Mouse (Mus musculus): ENCODE measurements around the gene Sumo2. TPM values are rescaled to one million over a fixed set of nuclear protein-coding genes. Genes with fewer than 3 reads are reported as not detected.
"Not testable (repeated sequence)": the region's sequence is repeated elsewhere in the genome, so short reads cannot be mapped to it uniquely, and the experiment has no call there.

Gene Sumo2
- total RNA-seq (2021), result 100 to 1,000 TPM; 361 to 374 TPM
- long read RNA-seq, experiment 1, transcript Sumo2-205 (4 exons, 911 nt), result minor isoform, 8 of 237 reads
- long read RNA-seq, experiment 1, transcript Sumo2-207 (4 exons, 1,051 nt), result major isoform, 221 of 237 reads
- long read RNA-seq, experiment 1, partial matches to known transcripts, result 6 of 237 reads
- long read RNA-seq, experiment 1, other reads (novel, unspliced or antisense), result 2 of 237 reads
- long read RNA-seq, experiment 2, transcript Sumo2-207 (4 exons, 1,051 nt), result major isoform, 287 of 321 reads
- long read RNA-seq, experiment 2, transcript Sumo2-205 (4 exons, 911 nt), result minor isoform, 21 of 321 reads
- long read RNA-seq, experiment 2, partial matches to known transcripts, result 7 of 321 reads
- long read RNA-seq, experiment 2, other reads (novel, unspliced or antisense), result 5 of 321 reads

DNA sequence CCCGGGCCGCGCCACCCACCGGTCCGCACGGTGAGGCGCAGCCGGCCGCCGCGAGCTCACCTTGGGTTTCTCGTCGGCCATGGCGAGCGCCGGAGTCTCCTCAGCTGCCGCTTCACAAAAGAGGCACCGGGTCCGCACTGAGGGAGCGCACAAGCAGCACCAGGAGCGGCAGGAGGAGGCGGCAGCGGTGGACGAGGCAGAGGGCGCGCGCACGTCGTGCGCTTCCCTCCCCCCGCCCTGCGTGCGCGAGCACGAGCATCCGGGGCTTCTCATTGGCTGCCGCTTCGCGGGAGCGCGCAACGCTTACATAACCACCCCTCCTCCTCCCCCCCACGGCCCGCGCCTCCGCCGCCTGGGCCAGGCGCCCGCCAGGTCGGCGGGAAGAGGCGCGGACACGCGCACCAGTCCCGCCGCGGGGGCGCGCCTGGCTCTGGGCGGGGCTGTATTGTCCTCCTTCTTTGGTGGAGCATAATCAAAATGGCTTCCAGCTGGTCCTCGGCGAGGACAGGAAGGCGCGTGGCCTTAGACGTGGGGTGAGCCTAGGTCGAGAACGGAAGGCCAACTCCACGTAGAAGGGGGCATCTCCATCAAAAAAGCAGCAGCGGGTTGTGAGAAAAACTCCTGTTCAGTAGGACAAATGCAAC is at the start of gene Sumo2:
Gene Sumo2 (minus strand): TSS at position 239 of the 644 bp plus-strand sequence.
- peak; percentile 98 to 99 for DNase-seq (ENCODE audit: low spot score in 2 of 2)

DNA sequence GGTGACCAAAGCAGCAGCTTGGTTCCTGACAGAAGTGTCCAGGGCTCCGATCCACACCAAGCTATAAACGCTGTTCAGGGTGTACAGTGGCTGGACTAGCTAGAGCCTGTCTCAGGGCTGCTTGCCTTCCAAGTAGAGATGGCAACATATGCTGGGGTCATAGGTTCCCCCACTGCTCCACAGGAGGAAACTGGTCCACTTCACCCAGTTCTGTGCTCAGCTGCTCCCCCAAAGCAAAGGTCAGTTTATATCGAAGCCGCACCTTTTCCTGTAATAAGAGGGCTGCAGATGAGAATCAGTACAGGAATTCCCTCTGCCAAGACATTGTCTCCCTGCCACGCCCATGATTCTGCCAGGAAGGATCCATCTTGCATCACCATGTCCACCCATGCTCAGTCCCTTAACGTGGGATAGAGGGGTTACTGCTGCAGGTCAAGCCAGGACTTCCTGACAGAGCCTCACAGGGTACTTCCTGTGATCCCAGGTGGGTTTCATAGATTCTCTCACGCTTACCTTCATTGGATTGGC is 49.6 kb upstream of the Sumo2 start:
- DNase-seq (ENCODE audit: low spot score in 2 of 2), result no peak

DNA sequence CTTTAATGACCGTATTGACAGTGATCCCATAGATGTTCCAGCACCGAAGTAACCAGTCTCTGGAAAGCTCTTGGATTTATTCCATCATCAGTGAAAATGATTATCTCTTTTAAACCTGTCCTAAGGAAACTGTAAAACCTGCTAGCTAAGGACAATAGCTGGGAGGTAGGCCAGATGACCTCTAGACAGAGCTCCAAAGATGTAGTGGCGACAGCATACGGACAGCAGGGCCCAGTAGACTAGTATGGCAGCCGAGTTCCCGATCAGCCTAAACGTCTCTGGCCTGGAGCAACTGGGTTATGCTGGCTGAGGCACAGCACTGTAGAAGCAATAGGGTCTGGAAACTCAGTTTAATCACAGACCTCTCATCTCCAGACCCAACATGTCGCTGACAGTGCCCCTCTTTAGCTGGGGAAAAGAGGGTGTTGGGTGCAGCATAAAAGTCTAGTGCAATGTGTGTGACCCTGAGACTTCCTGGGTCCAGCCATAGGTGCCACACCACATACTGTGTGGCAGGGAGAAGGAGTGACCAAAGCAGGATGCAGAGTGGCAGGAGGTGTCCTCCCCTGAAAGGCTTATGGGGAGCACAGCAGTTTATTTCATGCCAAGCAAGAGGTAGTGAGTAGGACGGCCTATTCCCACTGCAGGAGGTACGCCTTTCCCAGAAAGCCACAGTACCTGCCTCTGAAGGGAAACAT is 48.4 kb upstream of the Sumo2 start:
- no peak for DNase-seq (ENCODE audit: low spot score in 2 of 2)

DNA sequence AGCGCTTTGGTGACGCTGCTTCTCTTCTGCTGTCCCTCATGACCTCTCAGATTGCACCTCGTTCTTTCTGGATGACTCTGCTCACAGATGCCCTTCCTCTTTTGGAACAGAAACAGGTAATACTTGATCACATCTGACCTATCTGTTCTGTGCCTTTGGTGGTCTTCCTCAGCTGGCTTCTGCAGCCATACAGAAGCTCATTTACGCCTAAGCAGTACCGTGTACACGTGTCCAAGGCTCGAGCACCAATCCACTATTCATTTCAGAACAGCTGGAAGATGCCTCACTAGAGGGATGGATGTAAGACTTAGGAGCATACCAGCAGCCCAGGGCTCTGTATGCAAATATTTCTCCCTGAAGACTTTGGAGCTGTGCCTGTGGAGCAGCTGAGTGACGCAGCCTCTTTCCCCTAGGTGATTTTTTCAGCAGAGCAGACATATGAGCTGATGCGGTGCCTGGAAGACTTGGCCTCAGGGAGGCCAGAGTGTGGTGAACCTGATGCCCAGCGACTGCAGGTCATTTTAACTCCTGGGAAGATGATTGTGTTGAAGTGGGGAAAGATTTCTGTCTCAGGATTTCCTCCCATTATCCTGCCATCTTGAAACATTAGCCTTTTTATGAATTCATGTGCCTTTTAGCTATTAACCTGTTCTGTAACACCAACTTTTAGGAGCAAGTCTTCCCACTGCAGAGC is 47.0 kb upstream of the Sumo2 start:
- no peak for DNase-seq (ENCODE audit: low spot score in 2 of 2)

DNA sequence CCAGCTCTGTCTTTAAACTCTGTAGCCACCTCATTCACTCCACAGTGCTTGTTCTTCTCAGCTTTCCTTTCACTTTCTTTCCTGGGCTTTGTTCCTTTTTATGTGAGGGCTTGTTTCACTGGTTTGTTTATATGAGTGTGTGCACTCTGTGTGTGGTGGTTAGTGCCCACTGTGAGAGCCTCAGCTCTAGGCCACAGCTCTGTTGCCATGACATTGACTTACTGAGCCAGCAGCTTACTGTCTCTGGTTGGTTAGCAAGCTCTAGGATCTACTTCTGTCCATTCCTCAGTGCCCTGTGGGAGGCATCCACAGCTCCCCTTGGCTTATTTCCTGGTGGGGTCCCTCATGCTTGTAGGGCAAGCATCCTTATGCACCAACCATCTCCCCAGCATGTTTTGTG is 43.0 kb upstream of the Sumo2 start:
- no peak for DNase-seq (ENCODE audit: low spot score in 2 of 2)

DNA sequence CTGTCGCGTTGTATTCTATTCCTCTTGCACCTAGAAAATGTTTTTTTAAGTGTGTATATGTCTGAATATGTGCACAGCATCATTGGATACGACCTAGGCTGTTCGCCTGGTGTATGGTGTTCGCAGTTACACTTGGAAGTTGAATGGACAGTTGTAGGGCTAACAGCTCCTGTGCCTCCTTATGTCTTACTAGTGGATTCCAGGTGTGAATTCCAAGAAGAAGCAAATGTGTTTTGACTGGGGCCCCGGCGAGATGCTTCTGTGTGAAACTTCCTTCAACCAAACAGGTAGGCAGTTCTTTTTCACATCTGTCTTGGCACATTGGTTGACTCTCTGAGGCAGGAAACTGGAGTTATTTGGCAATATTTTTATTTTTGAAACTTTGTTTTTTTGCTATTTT is 28.9 kb upstream of the Sumo2 start:
- no peak for DNase-seq (ENCODE audit: low spot score in 2 of 2)

DNA sequence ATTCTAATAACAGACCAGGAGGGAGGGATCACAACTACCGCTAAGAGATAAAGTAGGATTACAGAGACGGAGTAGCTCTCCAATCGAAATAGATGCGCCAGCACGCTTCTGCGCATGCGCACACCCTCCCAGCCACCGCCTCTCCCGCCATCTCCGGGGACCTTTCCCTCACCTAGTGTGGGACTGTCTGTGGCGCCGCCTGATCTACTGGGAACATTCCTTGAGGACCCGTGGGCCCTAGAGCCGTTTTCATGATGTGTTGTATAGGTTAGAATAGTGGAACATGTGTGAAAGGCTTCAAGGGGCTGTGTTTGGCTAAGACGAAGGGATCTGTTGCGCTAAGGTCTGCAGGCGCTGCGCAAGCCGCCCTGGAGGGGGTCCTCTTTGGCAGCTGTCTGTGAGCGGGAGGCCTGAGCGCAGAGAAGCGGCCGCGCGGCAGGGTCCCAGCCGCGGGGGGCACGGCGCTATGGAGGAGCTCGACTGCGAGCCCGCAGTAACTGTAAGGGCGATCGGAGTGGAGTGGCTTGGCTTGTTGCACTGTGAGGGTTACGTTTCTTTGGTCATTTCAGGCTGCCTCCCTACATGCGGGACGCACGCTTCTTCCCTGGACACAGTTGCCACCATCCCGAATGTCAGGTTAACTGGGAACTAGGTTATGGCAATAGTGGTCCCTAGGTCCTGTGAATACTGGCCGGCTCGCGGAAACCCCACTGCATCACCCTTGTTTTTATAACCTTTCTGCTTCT is 28.2 kb upstream of the Sumo2 start, which contains the start of gene Nup85:
Gene Nup85 (plus strand): TSS at position 371 of the 746 bp plus-strand sequence.
- DNase-seq (ENCODE audit: low spot score in 2 of 2), result peak; percentile 94 to 97

DNA sequence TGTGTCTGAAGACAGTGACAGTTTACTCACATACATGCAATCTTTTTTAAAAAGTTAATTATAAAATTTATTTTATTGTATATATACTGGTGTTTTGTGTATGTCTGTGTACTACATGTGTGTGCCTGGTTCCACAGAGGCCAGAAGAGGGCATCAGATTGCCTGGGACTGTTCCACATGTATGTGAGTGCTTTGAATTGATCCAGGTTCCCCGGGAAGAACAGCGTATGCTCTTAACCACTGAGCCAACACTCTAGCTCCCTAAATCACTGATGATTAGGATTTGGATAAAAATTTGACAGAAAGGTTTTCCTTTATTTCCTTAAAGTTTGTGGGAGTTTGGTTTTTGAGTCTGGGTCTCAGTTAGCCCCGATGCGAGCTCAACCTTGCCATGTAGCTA is 27.3 kb upstream of the Sumo2 start:
- DNase-seq (ENCODE audit: low spot score in 2 of 2), result no peak

DNA sequence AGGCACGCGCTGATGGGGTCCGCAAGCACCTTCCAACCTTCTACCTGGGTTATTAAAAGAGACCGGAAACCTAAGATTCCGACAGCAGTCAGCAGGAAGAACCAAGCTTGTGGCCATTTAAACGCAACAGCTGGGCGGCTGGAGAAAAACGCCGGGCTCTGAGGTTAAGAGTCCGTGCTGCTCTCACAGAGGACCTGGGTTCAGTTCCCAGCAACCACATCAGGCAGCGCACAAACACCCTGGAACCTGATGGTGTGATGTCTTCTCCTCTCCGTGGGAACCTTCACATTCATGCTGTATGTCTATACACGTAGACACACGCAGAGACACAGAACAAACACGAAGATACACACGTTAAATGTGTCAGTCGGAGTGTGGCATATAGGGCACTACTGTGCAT is 19.6 kb upstream of the Sumo2 start:
- no peak for DNase-seq (ENCODE audit: low spot score in 2 of 2)

DNA sequence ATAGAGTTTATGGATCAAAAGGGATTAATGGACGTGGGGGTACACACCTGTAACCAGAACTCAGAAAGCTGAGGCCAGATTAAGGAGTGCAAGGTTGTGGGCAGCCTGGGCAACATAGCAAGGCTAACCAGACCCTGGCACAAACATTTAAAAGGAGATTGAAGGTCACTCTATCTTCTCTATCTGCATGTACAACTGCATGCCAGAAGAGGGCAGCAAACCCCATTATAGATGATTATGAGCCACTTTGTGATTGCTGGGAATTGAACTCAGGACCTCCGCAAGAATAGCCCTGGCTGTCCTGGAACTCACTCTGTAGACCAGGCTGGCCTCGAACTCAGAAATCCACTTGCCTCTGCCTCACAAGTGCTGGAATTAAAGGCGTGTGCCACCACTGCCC is 16.7 kb upstream of the Sumo2 start:
- no peak for DNase-seq (ENCODE audit: low spot score in 2 of 2)

DNA sequence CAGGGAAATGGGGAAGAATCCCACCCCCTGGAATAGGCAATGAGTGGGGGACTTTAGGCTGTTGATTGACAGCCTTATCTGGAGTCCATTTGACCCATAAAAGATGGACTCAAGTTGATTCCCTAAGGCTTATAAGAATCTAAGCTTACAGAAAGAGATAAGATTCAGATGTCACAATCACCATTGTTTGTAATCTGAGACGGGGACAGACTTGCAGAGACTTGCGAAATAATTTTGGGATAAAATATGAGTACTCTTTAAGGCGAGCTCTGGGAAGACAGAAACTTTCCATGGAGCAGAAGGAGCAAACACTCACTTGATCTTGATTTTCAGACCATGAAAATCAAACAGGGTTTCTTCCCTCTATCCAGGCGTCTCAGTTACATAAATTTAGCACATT is 7.5 kb upstream of the Sumo2 start:
- no peak for DNase-seq (ENCODE audit: low spot score in 2 of 2)

DNA sequence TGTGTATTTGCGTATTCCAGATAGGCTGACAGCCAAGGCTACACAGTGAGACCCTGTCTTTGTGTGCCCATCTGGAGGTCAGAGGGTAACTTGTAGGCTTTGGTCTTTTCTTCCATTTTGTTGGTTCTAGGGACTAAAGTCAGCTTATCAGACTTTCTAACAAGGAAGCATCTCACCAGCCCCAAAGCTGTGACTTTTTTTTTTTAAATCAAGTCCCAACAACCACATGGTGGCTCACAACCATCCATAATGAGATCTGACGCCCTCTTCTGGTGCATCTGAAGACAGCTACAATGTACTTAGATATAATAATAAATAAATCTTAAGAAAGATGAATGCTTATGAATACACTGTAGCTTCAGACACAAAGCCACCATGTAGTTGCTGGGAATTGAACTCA is 2.0 kb upstream of the Sumo2 start:
- DNase-seq (ENCODE audit: low spot score in 2 of 2), result no peak

DNA sequence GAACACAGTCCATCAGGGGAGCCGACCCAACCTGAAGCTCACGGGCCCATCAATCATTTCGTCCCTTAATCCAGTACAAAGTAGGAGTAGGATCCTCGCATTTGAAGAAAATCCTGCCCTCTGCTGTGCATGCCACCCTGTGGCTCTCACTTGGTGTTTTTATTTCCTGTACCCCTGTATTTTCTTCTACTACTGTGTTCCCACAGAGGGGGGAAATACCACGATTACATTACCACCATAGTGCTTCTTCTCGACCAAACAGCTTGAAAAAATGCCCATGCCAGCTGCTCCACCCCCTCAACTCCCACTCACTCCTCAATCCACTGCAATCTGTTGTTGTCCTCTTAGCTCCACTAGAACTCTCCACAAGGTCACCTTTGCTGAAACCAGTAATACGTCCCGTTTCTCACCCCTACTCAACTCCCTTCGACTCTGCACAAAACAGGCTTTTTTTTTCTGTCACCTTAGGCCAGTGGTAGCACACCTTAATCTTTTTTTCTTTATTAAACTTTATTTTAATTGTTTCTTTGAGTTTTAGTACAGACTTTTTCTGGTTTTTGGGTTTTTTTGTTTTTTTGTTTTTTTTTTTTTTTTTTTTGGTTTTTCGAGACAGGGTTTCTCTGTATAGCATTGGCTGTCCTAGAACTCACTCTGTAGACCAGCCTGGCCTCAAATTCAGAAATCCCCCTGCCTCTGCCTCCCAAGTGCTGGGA is 936 bp upstream of the Sumo2 start:
- no peak for DNase-seq (ENCODE audit: low spot score in 2 of 2)

DNA sequence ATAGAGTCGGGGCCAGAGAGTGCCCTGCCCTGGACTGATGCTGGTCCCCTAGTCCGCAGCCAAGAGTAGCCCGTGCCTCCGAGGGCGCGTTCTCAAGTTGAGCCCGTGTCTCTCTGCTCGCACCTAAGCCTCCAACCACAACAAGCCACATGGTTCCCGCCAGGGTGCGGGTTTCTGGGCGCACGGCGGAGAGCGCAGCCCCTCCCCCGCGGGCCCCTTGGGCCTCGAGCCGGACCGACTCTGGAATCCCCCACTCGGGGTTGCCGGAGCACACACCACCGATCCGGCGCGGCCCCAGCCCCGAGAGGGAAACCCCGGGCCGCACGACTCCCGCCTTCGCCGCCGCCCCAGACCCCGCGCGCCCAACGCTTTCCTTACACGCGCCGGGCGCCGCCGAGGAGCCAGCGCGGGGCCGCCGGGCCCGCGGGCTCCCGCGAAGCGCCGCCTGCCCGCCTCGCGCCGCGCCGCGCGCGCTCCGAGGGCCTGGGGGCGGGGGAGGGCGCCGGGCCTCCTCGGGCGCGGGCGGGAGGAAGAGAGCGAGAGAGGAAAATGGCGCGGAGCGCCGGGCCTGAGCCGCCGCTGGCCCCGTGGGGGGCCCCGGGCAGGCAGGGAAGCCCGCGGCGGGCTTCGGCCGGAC is 557 bp downstream of the Sumo2 start:
- peak; percentile 40 to 57 for DNase-seq (ENCODE audit: low spot score in 2 of 2)

DNA sequence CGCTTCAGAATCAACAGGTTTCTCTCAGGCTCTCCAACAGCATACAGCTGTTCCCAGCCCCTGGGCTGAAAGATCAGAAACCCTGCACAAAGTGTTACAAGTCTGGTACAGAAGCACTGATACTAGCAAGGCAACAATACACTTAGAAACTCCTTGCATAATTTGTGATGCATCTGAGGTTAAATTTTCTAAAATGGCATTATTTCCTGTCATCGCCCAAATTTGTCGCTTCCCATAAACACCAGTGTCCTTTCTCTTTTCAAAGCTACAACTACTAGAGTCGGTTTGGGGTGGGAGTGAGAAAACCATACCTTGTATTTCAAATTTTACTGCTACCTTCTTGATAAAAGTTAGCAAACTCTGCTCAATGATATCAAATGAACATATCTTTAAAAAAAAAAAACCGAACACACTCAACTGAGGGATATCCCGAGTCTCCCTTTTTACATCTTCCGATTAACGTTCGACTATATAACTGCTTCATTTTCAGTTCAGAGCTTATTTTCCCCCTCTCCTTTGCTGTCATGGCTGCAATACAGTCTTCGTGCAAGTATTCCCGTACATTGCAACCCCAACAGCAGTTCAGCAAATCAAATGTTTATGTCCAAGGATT is 1.2 kb downstream of the Sumo2 start:
- no peak for DNase-seq (ENCODE audit: low spot score in 2 of 2)

DNA sequence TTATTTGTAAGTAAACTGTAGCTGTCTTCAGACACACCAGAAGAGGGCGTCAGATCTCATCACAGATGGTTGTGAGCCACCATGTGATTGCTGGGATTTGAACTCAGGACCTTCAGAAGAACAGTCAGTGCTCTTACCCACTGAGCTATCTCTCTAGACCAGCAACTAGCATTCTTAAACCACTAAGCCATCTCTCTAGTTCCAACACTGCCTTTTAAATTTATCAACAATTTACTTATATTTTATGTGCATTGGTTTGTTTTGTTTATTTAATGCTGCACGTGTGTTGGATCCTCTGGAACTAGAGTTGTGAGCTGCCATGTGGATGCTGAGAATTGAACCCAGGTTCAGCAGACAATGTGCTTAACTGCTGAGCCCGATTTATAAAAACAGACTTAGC is 9.6 kb downstream of the Sumo2 start:
- not testable (repeated sequence) for DNase-seq (ENCODE audit: low spot score in 2 of 2)

DNA sequence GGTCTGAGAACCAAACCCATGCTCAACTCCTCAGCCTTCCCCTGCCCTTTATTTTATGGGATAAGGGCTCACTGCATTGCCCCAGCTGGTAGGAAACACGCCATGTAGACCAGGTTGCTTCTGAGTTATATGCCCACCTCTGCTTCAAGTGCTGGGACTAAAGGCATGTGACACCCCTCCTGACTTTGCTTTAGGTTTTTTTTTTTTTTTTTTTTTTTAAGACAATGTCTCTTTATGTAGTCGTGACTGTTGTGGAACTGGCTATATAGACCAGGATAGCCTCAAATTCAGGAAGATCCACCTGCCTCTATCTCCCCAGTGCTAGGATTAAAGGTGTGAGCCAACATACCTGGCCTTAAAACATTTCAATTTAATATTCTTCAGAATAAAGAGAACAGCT is 13.4 kb downstream of the Sumo2 start:
- no peak for DNase-seq (ENCODE audit: low spot score in 2 of 2)

DNA sequence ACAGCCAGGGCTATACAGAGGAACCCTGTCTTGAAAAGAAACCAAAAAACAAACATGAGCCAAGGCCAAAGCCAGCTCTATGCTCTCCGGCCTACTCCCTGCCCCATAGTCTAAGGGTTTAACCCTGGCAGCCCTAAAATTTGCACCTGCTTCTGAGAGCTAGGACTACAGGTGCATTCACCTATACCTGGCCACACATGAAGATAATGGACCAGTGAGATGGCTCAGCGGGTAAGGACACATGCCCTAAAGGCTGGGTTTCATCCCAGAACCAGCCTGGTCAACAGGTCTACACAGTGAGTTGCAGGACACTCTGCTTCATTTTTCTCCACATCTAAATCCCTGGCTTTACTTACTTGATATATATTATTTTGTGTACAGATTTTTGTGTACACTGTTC is 13.8 kb downstream of the Sumo2 start:
- no peak for DNase-seq (ENCODE audit: low spot score in 2 of 2)

DNA sequence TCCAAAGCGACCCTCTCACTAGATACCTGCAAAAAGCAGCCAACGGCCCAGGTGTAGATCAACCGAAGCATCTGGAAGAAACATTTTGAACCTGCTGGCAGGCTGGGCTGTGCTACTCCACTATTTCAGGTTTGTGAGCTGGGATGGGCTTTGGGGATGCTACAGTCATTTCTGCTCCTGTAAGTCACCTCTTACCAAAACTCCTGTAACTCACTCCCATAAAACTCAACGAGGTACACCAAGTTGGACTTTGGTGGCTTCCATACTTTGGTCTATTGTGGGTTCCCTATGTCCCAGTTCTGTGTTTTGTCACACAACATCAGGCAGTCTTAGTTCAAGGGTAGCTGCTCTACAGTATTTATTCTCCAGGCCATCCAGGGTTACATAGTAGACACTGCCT is 15.0 kb downstream of the Sumo2 start:
- no peak for DNase-seq (ENCODE audit: low spot score in 2 of 2)

All from adrenal gland, postnatal 4 days (tissue).